Mouse (Mus musculus) kidney, embryonic 14.5 days (tissue): Measurements from ENCODE around the gene H2afz. TPM values are rescaled to one million over a fixed set of nuclear protein-coding genes. Genes with fewer than 3 reads are reported as not detected.
"Not testable (repeated sequence)": the region's sequence is repeated elsewhere in the genome, so short reads cannot be mapped to it uniquely, and the experiment has no call there.

Source experiments
- ATAC-seq: fragments of 200-750 bp; cut with Nextera tagmentation; 2 replicates; pipeline ENCODE4 v1.8.0; 2017; ENCODE audit warnings: moderate number of reproducible peaks, mild to moderate bottlenecking, moderate TSS enrichment, moderate library complexity; ENCODE audit not compliant: low FRiP score, low TSS enrichment
- H3K27ac ChIP-seq: fragments of 300-500 bp; sonication (generic); 2 replicates; pipeline ENCODE4 v1.5.1; 2014; ENCODE audit warnings: low read depth, mild to moderate bottlenecking, low read length, moderate library complexity, mixed read lengths
- H3K27me3 ChIP-seq: fragments of 300-500 bp; sonication (generic); 2 replicates; pipeline ENCODE4 v1.6.1; 2014; ENCODE audit warnings: mild to moderate bottlenecking, low read length; ENCODE audit not compliant: control insufficient read depth, insufficient read depth
- H3K36me3 ChIP-seq: fragments of 300-500 bp; sonication (generic); 2 replicates; pipeline ENCODE4 v1.6.1; 2014; ENCODE audit warnings: low read length, mixed read lengths; ENCODE audit not compliant: control insufficient read depth, insufficient read depth
- H3K4me1 ChIP-seq: fragments of 300-500 bp; sonication (generic); 2 replicates; pipeline ENCODE4 v1.6.1; 2014; ENCODE audit warnings: low read length, mixed read lengths; ENCODE audit not compliant: control insufficient read depth, insufficient read depth
- H3K4me2 ChIP-seq: fragments of 300-500 bp; sonication (generic); replicated peaks from 2 replicates; pipeline ENCODE4 v1.6.1; 2014; ENCODE audit warnings: low read depth, mild to moderate bottlenecking, low read length
- H3K4me3 ChIP-seq: fragments of 300-500 bp; sonication (generic); 2 replicates; pipeline ENCODE4 v1.5.1; 2014; ENCODE audit warnings: mild to moderate bottlenecking, low read length
- H3K9ac ChIP-seq: fragments of 300-500 bp; sonication (generic); 2 replicates; pipeline ENCODE4 v1.6.1; 2014; ENCODE audit warnings: low read depth, mild to moderate bottlenecking, low read length, moderate library complexity
- H3K9me3 ChIP-seq: fragments of 300-500 bp; sonication (generic); 2 replicates; pipeline ENCODE4 v1.6.1; 2016; ENCODE audit warnings: low read length; ENCODE audit not compliant: control insufficient read depth
- WGBS: fragments of 180-500 bp; shearing (Covaris S2); extraction: QIAGEN DNeasy Blood & Tissue Kit; methylation state at CpG from one replicate; pipeline ENCODE4 v1.1.7; 2014; 5-methylcytosine and 5-hydroxymethylcytosine counted together
- polyA plus RNA-seq: library from polyadenylated mRNA; unstranded; fragments of >200 nt; fragmentation: Nextera tagmentation; extraction: Ambion mirVana; gene quantifications from 2 replicates; pipeline ENCODE4 v1.2.1, GENCODE M21; 2014

Gene H2afz
- polyA plus RNA-seq, 1 experiment from 2014 or later = 2,687 TPM

GRCm38 (mm10) chr3:137838160-137838559 lies 26.1 kb upstream of the H2afz start:
- ATAC-seq = no peak
- Histone ChIP-seq H3K27ac (no peak overlapping the region), H3K4me1 (no peaks in the 10 kb centered on the region), H3K4me3 (no peak overlapping the region), H3K9me3 (no peaks in the 10 kb centered on the region), H3K4me2 (no peak overlapping the region), H3K9ac (no peak overlapping the region), H3K36me3 (no peaks in the 10 kb centered on the region), H3K27me3 (no peaks in the 10 kb centered on the region)

GRCm38 (mm10) chr3:137842944-137843343 lies 21.3 kb upstream of the H2afz start:
- no peak for ATAC-seq
- 83% methylated on average over 1 of the region's 1 CpGs for WGBS
- no peak overlapping the region for H3K4me2 ChIP-seq

GRCm38 (mm10) chr3:137844263-137844662 lies 20.0 kb upstream of the H2afz start:
- WGBS = 91% methylated on average over 3 of the region's 3 CpGs
- no peak overlapping the region for H3K9ac ChIP-seq
- no peak overlapping the region for H3K4me2 ChIP-seq
- H3K36me3 ChIP-seq = no peaks in the 10 kb centered on the region
- H3K4me3 ChIP-seq = no peak overlapping the region
- no peaks in the 10 kb centered on the region for H3K27me3 ChIP-seq
- ATAC-seq = no peak
- no peaks in the 10 kb centered on the region for H3K9me3 ChIP-seq
- H3K27ac ChIP-seq = no peak overlapping the region
- no peaks in the 10 kb centered on the region for H3K4me1 ChIP-seq

More at GRCm38 (mm10) chr3:137842944-137843343, 21.3 kb upstream of the H2afz start:
- H3K27me3 ChIP-seq = no peaks in the 10 kb centered on the region
- no peak overlapping the region for H3K4me3 ChIP-seq
- no peaks in the 10 kb centered on the region for H3K4me1 ChIP-seq
- H3K36me3 ChIP-seq = no peaks in the 10 kb centered on the region
- H3K9me3 ChIP-seq = no peaks in the 10 kb centered on the region
- H3K27ac ChIP-seq = no peak overlapping the region
- H3K9ac ChIP-seq = no peak overlapping the region

- Histone ChIP-seq H3K27me3 (no peaks in the 10 kb centered on the region), H3K9ac (no peak overlapping the region), H3K4me3 (no peak overlapping the region), H3K27ac (no peak overlapping the region), H3K36me3 (no peaks in the 10 kb centered on the region), H3K9me3 (no peaks in the 10 kb centered on the region), H3K4me2 (no peak overlapping the region), H3K4me1 (no peaks in the 10 kb centered on the region)
- no peak for ATAC-seq
- WGBS = 78% methylated on average over 5 of the region's 5 CpGs
Observed at GRCm38 (mm10) chr3:137846552-137846951, 17.7 kb upstream of the H2afz start.

GRCm38 (mm10) chr3:137848354-137848753 lies 15.9 kb upstream of the H2afz start:
- Histone ChIP-seq H3K4me2 (no peak overlapping the region), H3K9ac (no peak overlapping the region), H3K36me3 (no peaks in the 10 kb centered on the region), H3K9me3 (no peaks in the 10 kb centered on the region), H3K27me3 (no peaks in the 10 kb centered on the region), H3K4me3 (no peak overlapping the region), H3K4me1 (no peaks in the 10 kb centered on the region), H3K27ac (no peak overlapping the region)
- WGBS = 90% methylated on average over 9 of the region's 9 CpGs
- ATAC-seq = no peak

- Histone ChIP-seq H3K4me2 (no peak overlapping the region), H3K4me1 (no peaks in the 10 kb centered on the region), H3K36me3 (no peaks in the 10 kb centered on the region), H3K9ac (no peak overlapping the region), H3K27ac (no peak overlapping the region), H3K9me3 (no peaks in the 10 kb centered on the region), H3K27me3 (no peaks in the 10 kb centered on the region), H3K4me3 (no peak overlapping the region)
- ATAC-seq = no peak
- WGBS = 88% methylated on average over 5 of the region's 5 CpGs
Observed at GRCm38 (mm10) chr3:137849697-137850096, 14.6 kb upstream of the H2afz start.

- Histone ChIP-seq H3K27me3 (no peaks in the 10 kb centered on the region), H3K4me3 (no peak overlapping the region), H3K27ac (no peak overlapping the region), H3K4me2 (no peak overlapping the region), H3K36me3 (no peaks in the 10 kb centered on the region), H3K9me3 (no peaks in the 10 kb centered on the region), H3K4me1 (no peaks in the 10 kb centered on the region), H3K9ac (no peak overlapping the region)
- 83% methylated on average over 2 of the region's 2 CpGs for WGBS
- no peak for ATAC-seq
Observed at GRCm38 (mm10) chr3:137851196-137851595, 13.1 kb upstream of the H2afz start.

GRCm38 (mm10) chr3:137853011-137853410 lies 11.3 kb upstream of the H2afz start:
- not testable (repeated sequence) for ATAC-seq, H3K4me2 ChIP-seq, H3K36me3 ChIP-seq, H3K27ac ChIP-seq, H3K9me3 ChIP-seq, H3K4me3 ChIP-seq, H3K9ac ChIP-seq, H3K27me3 ChIP-seq, H3K4me1 ChIP-seq
- WGBS = 95% methylated on average over 1 of the region's 1 CpGs

GRCm38 (mm10) chr3:137855328-137855727 lies 9.0 kb upstream of the H2afz start:
- 79% methylated on average over 3 of the region's 3 CpGs for WGBS
- no peak for ATAC-seq

GRCm38 (mm10) chr3:137856061-137856460 lies 8.2 kb upstream of the H2afz start:
- WGBS = 67% methylated on average over 7 of the region's 7 CpGs
- Histone ChIP-seq H3K36me3 (no peaks in the 10 kb centered on the region), H3K27ac (no peak overlapping the region), H3K4me3 (no peak overlapping the region), H3K9me3 (no peaks in the 10 kb centered on the region), H3K4me1 (no peaks in the 10 kb centered on the region), H3K9ac (no peak overlapping the region), H3K27me3 (no peaks in the 10 kb centered on the region), H3K4me2 (no peak overlapping the region)
- ATAC-seq = no peak

More at GRCm38 (mm10) chr3:137855328-137855727, 9.0 kb upstream of the H2afz start:
- no peak overlapping the region for H3K9ac ChIP-seq
- H3K36me3 ChIP-seq = no peaks in the 10 kb centered on the region
- no peaks in the 10 kb centered on the region for H3K9me3 ChIP-seq
- H3K4me3 ChIP-seq = no peak overlapping the region
- no peaks in the 10 kb centered on the region for H3K27me3 ChIP-seq
- H3K4me2 ChIP-seq = no peak overlapping the region
- H3K4me1 ChIP-seq = no peaks in the 10 kb centered on the region
- no peak overlapping the region for H3K27ac ChIP-seq
